Mouse (Mus musculus): Measurements from ENCODE around the gene Fntb.

GRCm38 (mm10) chr12:76865266-76865665 is 99.9 kb downstream of the Fntb start:
- no peak for TF ChIP-seq CTCF (IDR thresholded peaks at IDR 0.05; ENCODE audit: low read depth, low read length)
- TF ChIP-seq POLR2A (IDR thresholded peaks at IDR 0.05; ENCODE audit: insufficient read depth, low read length) = no peak

Data from ES-Bruce4 (cell line).